Mouse (Mus musculus) embryonic facial prominence, embryonic 13.5 days (tissue): ENCODE results near the gene Ppme1. TPM values are rescaled to one million over a fixed set of nuclear protein-coding genes. Genes with fewer than 3 reads are reported as not detected.

ENCODE experiments used
- ATAC-seq: fragments of 200-750 bp; cut with Nextera tagmentation; 2 replicates; pipeline ENCODE4 v1.8.0; 2017; ENCODE audit warnings: low read depth; ENCODE audit not compliant: insufficient number of reproducible peaks, insufficient read depth, low FRiP score, low TSS enrichment
- H3K27ac ChIP-seq: fragments of 300-500 bp; sonication (generic); 2 replicates; pipeline ENCODE4 v1.5.1; 2015; ENCODE audit warnings: moderate library complexity, mild to moderate bottlenecking, inconsistent platforms
- H3K27me3 ChIP-seq: fragments of 300-500 bp; sonication (generic); 2 replicates; pipeline ENCODE4 v1.6.1; 2015; ENCODE audit warnings: mild to moderate bottlenecking, inconsistent platforms
- H3K36me3 ChIP-seq: fragments of 300-500 bp; sonication (generic); 2 replicates; pipeline ENCODE4 v1.6.1; 2015; ENCODE audit warnings: mild to moderate bottlenecking, inconsistent platforms
- H3K4me1 ChIP-seq: fragments of 300-500 bp; sonication (generic); 2 replicates; pipeline ENCODE4 v1.6.1; 2015; ENCODE audit warnings: inconsistent platforms
- H3K4me2 ChIP-seq: fragments of 300-500 bp; sonication (generic); 2 replicates; pipeline ENCODE4 v1.6.1; 2015; ENCODE audit warnings: moderate library complexity, mild to moderate bottlenecking, inconsistent platforms
- H3K4me3 ChIP-seq: fragments of 300-500 bp; sonication (generic); 2 replicates; pipeline ENCODE4 v1.5.1; 2015; ENCODE audit warnings: mild to moderate bottlenecking, inconsistent platforms
- H3K9ac ChIP-seq: fragments of 300-500 bp; sonication (generic); 2 replicates; pipeline ENCODE4 v1.6.1; 2015; ENCODE audit warnings: mild to moderate bottlenecking, inconsistent platforms
- H3K9me3 ChIP-seq: fragments of 300-500 bp; sonication (generic); 2 replicates; pipeline ENCODE4 v1.6.1; 2016; ENCODE audit warnings: inconsistent platforms
- WGBS: fragments of 180-500 bp; shearing (Covaris S2); methylation state at CpG from one replicate; pipeline ENCODE4 v1.1.7; 2015; ENCODE audit warnings: mixed read lengths; 5-methylcytosine and 5-hydroxymethylcytosine counted together
- polyA plus RNA-seq: library from polyadenylated mRNA; unstranded; fragments of >200 nt; fragmentation: Nextera tagmentation; extraction: Ambion mirVana; gene quantifications from 2 replicates; pipeline ENCODE4 v1.2.1, GENCODE M21; 2015

Gene Ppme1
- polyA plus RNA-seq, 1 experiment from 2014 or later = 51.7 TPM

- no peak for ATAC-seq
- Histone ChIP-seq H3K27ac (no peak overlapping the region), H3K9ac (no peak overlapping the region), H3K4me3 (no peak overlapping the region), H3K4me1 (peaks cover 14% of the 10 kb centered on the region; the same call in 1 of the 2 replicates), H3K36me3 (peaks cover 54% of the 10 kb centered on the region), H3K4me2 (no peak overlapping the region), H3K9me3 (no peaks in the 10 kb centered on the region), H3K27me3 (no peaks in the 10 kb centered on the region)
- WGBS = 77% methylated on average over 6 of the region's 6 CpGs
Measured at GRCm38 (mm10) chr7:100325482-100325881, 46.6 kb downstream of the Ppme1 start.

GRCm38 (mm10) chr7:100323721-100324120 lies 48.4 kb downstream of the Ppme1 start:
- H3K27ac ChIP-seq = no peak overlapping the region
- no peak for ATAC-seq
- no peak overlapping the region for H3K4me3 ChIP-seq
- no peak overlapping the region for H3K4me2 ChIP-seq
- H3K4me1 ChIP-seq = peaks cover 14% of the 10 kb centered on the region; the same call in 1 of the 2 replicates
- no peaks in the 10 kb centered on the region for H3K9me3 ChIP-seq
- H3K27me3 ChIP-seq = no peaks in the 10 kb centered on the region
- WGBS = 72% methylated on average over 3 of the region's 3 CpGs
- peaks cover 58% of the 10 kb centered on the region for H3K36me3 ChIP-seq
- no peak overlapping the region for H3K9ac ChIP-seq

- Histone ChIP-seq H3K27me3 (no peaks in the 10 kb centered on the region), H3K4me3 (no peak overlapping the region), H3K27ac (no peak overlapping the region), H3K4me1 (no peaks in the 10 kb centered on the region), H3K36me3 (peaks cover 62% of the 10 kb centered on the region), H3K9me3 (no peaks in the 10 kb centered on the region), H3K4me2 (no peak overlapping the region), H3K9ac (no peak overlapping the region)
- no peak for ATAC-seq
- 93% methylated on average over 5 of the region's 5 CpGs for WGBS
Measured at GRCm38 (mm10) chr7:100317534-100317933, 54.6 kb downstream of the Ppme1 start.

- Histone ChIP-seq H3K9ac (no peak overlapping the region), H3K9me3 (no peaks in the 10 kb centered on the region), H3K27me3 (no peaks in the 10 kb centered on the region), H3K4me2 (no peak overlapping the region), H3K4me1 (peaks cover under 1% of the 10 kb centered on the region; the same call in 1 of the 2 replicates), H3K4me3 (no peak overlapping the region), H3K27ac (no peak overlapping the region), H3K36me3 (peaks cover 66% of the 10 kb centered on the region)
- 86% methylated on average over 8 of the region's 8 CpGs for WGBS
- no peak for ATAC-seq
Measured at GRCm38 (mm10) chr7:100316924-100317323, 55.2 kb downstream of the Ppme1 start.

GRCm38 (mm10) chr7:100312716-100313115 lies 59.4 kb downstream of the Ppme1 start:
- Histone ChIP-seq H3K9me3 (no peaks in the 10 kb centered on the region), H3K27me3 (no peaks in the 10 kb centered on the region), H3K4me2 (no peak overlapping the region), H3K36me3 (peaks cover 44% of the 10 kb centered on the region), H3K4me1 (peaks cover 34% of the 10 kb centered on the region), H3K27ac (no peak overlapping the region), H3K9ac (no peak overlapping the region), H3K4me3 (no peak overlapping the region)
- 90% methylated on average over 4 of the region's 4 CpGs for WGBS
- no peak for ATAC-seq

GRCm38 (mm10) chr7:100310290-100310689 lies 61.8 kb downstream of the Ppme1 start:
- H3K9me3 ChIP-seq = no peaks in the 10 kb centered on the region
- 54% methylated on average over 12 of the region's 12 CpGs for WGBS
- H3K4me2 ChIP-seq = no peak overlapping the region
- H3K27ac ChIP-seq = peak overlapping the region; percentile 86
- peaks cover 34% of the 10 kb centered on the region for H3K4me1 ChIP-seq
- no peak for ATAC-seq
- H3K9ac ChIP-seq = no peak overlapping the region
- H3K36me3 ChIP-seq = peaks cover 23% of the 10 kb centered on the region
- no peaks in the 10 kb centered on the region for H3K27me3 ChIP-seq
- no peak overlapping the region for H3K4me3 ChIP-seq

- peaks cover 34% of the 10 kb centered on the region for H3K4me1 ChIP-seq
- peak overlapping the region; percentile 86 for H3K27ac ChIP-seq
- H3K9ac ChIP-seq = 0 out of 2 replicates have a peak overlapping the region, but pooled peaks have one; percentile 22
- H3K4me2 ChIP-seq = no peak overlapping the region
- H3K9me3 ChIP-seq = no peaks in the 10 kb centered on the region
- ATAC-seq = no peak
- peaks cover 19% of the 10 kb centered on the region for H3K36me3 ChIP-seq
- H3K4me3 ChIP-seq = no peak overlapping the region
- H3K27me3 ChIP-seq = no peaks in the 10 kb centered on the region
- WGBS = 38% methylated on average over 6 of the region's 6 CpGs
Measured at GRCm38 (mm10) chr7:100309679-100310078, 62.4 kb downstream of the Ppme1 start.

- Histone ChIP-seq H3K27me3 (no peaks in the 10 kb centered on the region), H3K9ac (no peak overlapping the region), H3K9me3 (no peaks in the 10 kb centered on the region), H3K4me3 (no peak overlapping the region), H3K4me1 (peaks cover 34% of the 10 kb centered on the region), H3K4me2 (no peak overlapping the region), H3K36me3 (peaks cover 17% of the 10 kb centered on the region), H3K27ac (peak overlapping the region; percentile 86)
- 34% methylated on average over 1 of the region's 1 CpGs for WGBS
- no peak; the same call in 1 of the 2 replicates for ATAC-seq
Measured at GRCm38 (mm10) chr7:100309216-100309615, 62.9 kb downstream of the Ppme1 start.

- Histone ChIP-seq H3K36me3 (peaks cover 17% of the 10 kb centered on the region), H3K27me3 (no peaks in the 10 kb centered on the region), H3K4me3 (no peak overlapping the region), H3K9ac (0 out of 2 replicates have a peak overlapping the region, but pooled peaks have one; percentile 3), H3K4me2 (no peak overlapping the region), H3K4me1 (peaks cover 34% of the 10 kb centered on the region), H3K27ac (peak overlapping the region; percentile 86), H3K9me3 (no peaks in the 10 kb centered on the region)
- 73% methylated on average over 6 of the region's 6 CpGs for WGBS
- no peak for ATAC-seq
Measured at GRCm38 (mm10) chr7:100307872-100308653, 64.0 kb downstream of the Ppme1 start.

GRCm38 (mm10) chr7:100305894-100306293 lies 66.2 kb downstream of the Ppme1 start:
- no peak overlapping the region for H3K9ac ChIP-seq
- H3K27ac ChIP-seq = no peak overlapping the region
- H3K9me3 ChIP-seq = no peaks in the 10 kb centered on the region
- no peak overlapping the region for H3K4me2 ChIP-seq
- H3K36me3 ChIP-seq = peaks cover 12% of the 10 kb centered on the region
- 90% methylated on average over 9 of the region's 9 CpGs for WGBS
- H3K27me3 ChIP-seq = no peaks in the 10 kb centered on the region
- no peak for ATAC-seq
- no peak overlapping the region for H3K4me3 ChIP-seq
- peaks cover 26% of the 10 kb centered on the region for H3K4me1 ChIP-seq

GRCm38 (mm10) chr7:100302316-100302715 lies 69.8 kb downstream of the Ppme1 start:
- no peak overlapping the region for H3K4me3 ChIP-seq
- H3K27ac ChIP-seq = peak overlapping the region; percentile 81
- no peak overlapping the region for H3K4me2 ChIP-seq
- peaks cover 7% of the 10 kb centered on the region; the same call in 1 of the 2 replicates for H3K4me1 ChIP-seq
- ATAC-seq = peak; percentile 62; the same call in 1 of the 2 replicates
- H3K9ac ChIP-seq = no peak overlapping the region
- H3K9me3 ChIP-seq = no peaks in the 10 kb centered on the region
- no peaks in the 10 kb centered on the region for H3K27me3 ChIP-seq
- 63% methylated on average over 4 of the region's 4 CpGs for WGBS
- peaks cover 33% of the 10 kb centered on the region for H3K36me3 ChIP-seq

GRCm38 (mm10) chr7:100301390-100301789 lies 70.7 kb downstream of the Ppme1 start:
- Histone ChIP-seq H3K4me2 (no peak overlapping the region), H3K4me3 (no peak overlapping the region), H3K9ac (no peak overlapping the region), H3K27ac (peak overlapping the region; percentile 81), H3K36me3 (peaks cover 38% of the 10 kb centered on the region), H3K9me3 (no peaks in the 10 kb centered on the region), H3K4me1 (peaks cover 7% of the 10 kb centered on the region; the same call in 1 of the 2 replicates), H3K27me3 (no peaks in the 10 kb centered on the region)
- 85% methylated on average over 3 of the region's 3 CpGs for WGBS
- ATAC-seq = no peak
